Mouse (Mus musculus) megakaryocyte, embryonic 14.5 days (primary cell): Measurements from ENCODE around the gene Naa38. TPM values are rescaled to one million over a fixed set of nuclear protein-coding genes. Genes with fewer than 3 reads are reported as not detected.

Experiments used
- H3K27me3 ChIP-seq: replicated peaks from 2 replicates; pipeline ENCODE3; 2012; ENCODE audit warnings: inconsistent platforms
- H3K36me3 ChIP-seq: replicated peaks from 2 replicates; pipeline ENCODE3; 2012; ENCODE audit warnings: low read length, inconsistent platforms, mixed read lengths
- H3K4me1 ChIP-seq: 2 replicates; pipeline ENCODE4 v1.6.1; 2012; ENCODE audit warnings: inconsistent platforms
- H3K4me3 ChIP-seq: replicated peaks from 2 replicates; pipeline ENCODE3; 2012; ENCODE audit warnings: moderate library complexity, mild to moderate bottlenecking, inconsistent platforms
- H3K9me3 ChIP-seq: 2 replicates; pipeline ENCODE4 v1.6.1; 2012; ENCODE audit warnings: inconsistent platforms
- FLI1 ChIP-seq: IDR thresholded peaks from 2 replicates; pipeline ENCODE4 v1.6.1; 2012; ENCODE audit warnings: low read length, inconsistent platforms, mixed read lengths
- GATA1 ChIP-seq: IDR thresholded peaks from 3 replicates; pipeline ENCODE4 v1.6.1; 2012; ENCODE audit warnings: mixed read lengths, low read length, inconsistent platforms, borderline replicate concordance
- polyA plus RNA-seq: library from polyadenylated mRNA; stranded (reverse); fragments of >175 nt; gene quantifications from 2 replicates; pipeline ENCODE4 v1.2.3, GENCODE M21; 2012; ENCODE audit warnings: low replicate concordance; ENCODE audit not compliant: insufficient read depth

Gene Naa38
- polyA plus RNA-seq, 1 experiment, result 159 TPM

DNA sequence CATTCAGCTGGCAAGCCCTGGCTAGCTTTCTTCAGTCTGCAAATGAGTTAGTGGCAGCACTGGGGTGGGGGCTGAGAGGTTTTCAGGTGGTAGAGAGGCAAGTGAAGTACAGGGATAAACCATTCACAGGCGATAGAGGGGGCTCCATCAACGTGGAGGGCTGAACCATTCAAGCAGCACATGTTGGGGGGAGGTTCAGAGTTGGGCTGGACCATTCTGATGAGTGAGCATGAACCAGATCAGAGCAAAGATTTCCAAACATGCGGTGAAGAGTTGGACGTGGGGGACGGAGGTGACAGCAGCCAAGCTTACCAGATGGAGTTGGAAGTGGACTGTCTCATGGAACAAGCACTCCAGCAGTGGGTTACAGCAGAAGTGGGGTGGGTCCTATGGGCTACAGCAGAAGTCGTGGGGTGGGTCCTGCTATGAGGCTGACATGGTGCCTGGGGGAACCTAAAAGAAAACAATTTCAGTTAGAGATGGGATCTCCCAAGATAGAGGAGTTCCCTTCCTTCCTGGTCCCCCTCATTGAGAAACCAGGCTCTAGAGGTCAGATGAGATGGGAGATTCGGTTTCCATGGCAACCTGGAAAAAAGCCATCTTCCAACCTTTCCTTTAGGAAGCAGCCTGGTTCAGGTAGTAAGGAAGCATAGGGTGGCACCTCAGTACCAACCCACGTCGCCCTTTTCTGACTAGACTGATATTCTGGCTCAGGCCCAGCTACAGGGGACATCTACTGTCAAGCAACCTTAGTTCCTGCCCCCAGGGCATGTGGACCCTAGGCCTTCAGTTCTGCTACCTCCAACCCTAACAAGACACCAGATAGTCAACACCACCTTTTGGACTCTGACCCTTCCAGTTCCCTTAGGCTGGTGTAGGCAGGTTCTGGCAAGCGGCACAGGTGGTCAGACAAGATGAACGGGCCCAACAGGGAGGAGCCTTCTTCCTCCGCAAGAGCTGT is 18.2 kb downstream of the Naa38 start, which contains the start of gene Kdm6b:
Kdm6b (minus strand) TSS at position 455 of the 961 bp plus-strand sequence.
- Histone ChIP-seq H3K9me3 (no peaks in the 10 kb centered on the region), H3K27me3 (no peaks in the 10 kb centered on the region), H3K4me3 (peak within 1 kb of the TSS; percentile 95), H3K36me3 (peaks cover 24% of the 10 kb centered on the region), H3K4me1 (peaks cover 75% of the 10 kb centered on the region)
- no peak for TF ChIP-seq GATA1
- no peak for TF ChIP-seq FLI1

DNA sequence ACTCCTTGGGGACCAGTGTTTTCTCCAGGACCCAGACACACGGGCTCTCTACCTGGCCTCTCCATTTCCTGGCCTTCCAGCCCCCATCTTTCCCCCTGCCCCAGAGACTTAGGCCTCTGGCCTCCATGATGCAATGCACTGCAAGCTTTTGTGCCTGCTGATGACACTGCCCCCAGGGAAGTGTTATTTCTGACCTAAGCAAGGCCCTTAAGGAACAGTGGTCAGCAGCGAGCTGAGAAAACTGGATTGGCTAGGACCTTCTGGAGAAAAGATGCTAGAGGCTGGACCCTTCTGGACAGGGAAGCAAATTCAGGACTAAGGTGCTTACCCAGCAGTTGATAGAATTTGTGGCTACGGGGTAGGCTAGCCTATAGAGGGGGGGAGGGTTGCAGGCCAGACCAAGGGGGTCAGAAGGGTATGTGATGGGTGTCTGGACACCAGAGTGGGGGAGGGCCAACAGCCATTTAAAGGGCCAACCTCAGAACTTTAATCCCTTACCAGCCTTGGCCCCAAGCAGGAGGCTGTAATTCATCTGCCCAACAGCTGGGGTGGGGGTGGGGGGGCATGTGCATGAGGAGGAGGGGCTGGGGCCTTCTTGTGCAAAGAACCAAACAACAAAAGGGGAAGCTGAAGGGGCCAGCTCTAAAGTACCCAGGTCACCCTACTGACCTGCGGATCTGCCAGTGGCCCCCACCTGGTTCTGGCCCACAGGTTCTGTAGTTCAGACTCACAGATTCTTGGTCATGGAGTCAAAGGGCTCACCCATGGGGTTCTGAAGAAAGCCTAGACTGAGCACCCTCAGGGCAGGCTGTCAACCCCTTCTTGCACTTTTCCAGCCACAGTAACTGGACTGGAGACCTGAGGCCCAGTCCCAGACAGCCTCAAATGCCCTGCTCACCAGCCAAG is 19.4 kb downstream of the Naa38 start:
- H3K4me1 ChIP-seq, result peaks cover 75% of the 10 kb centered on the region
- no peaks in the 10 kb centered on the region for H3K27me3 ChIP-seq
- H3K9me3 ChIP-seq, result no peaks in the 10 kb centered on the region
- H3K4me3 ChIP-seq, result peak overlapping the region; percentile 95
- TF ChIP-seq FLI1, result no peak
- H3K36me3 ChIP-seq, result peaks cover 24% of the 10 kb centered on the region

DNA sequence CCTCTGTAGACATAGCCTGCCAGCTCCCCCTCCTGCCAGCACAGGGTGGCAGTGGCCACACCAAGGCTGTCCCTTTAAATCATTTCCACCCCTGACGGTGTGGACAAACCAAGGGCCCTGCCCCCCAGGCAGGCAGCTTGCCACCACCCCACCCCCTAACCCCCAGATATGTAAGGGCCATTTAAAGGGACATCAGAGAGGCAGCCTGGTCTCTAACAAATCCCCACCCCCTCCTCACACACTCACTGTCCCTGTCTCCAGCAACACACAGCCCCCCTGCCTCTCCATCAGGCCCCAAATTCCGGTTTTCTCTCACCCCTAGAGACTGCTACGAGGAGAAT is 20.0 kb downstream of the Naa38 start:
- H3K36me3 ChIP-seq, result peaks cover 24% of the 10 kb centered on the region
- TF ChIP-seq FLI1, result no peak
- TF ChIP-seq GATA1, result no peak
- no peaks in the 10 kb centered on the region for H3K9me3 ChIP-seq
- H3K4me3 ChIP-seq, result peak overlapping the region; percentile 95
- peaks cover 80% of the 10 kb centered on the region for H3K4me1 ChIP-seq
- H3K27me3 ChIP-seq, result peaks cover under 1% of the 10 kb centered on the region

DNA sequence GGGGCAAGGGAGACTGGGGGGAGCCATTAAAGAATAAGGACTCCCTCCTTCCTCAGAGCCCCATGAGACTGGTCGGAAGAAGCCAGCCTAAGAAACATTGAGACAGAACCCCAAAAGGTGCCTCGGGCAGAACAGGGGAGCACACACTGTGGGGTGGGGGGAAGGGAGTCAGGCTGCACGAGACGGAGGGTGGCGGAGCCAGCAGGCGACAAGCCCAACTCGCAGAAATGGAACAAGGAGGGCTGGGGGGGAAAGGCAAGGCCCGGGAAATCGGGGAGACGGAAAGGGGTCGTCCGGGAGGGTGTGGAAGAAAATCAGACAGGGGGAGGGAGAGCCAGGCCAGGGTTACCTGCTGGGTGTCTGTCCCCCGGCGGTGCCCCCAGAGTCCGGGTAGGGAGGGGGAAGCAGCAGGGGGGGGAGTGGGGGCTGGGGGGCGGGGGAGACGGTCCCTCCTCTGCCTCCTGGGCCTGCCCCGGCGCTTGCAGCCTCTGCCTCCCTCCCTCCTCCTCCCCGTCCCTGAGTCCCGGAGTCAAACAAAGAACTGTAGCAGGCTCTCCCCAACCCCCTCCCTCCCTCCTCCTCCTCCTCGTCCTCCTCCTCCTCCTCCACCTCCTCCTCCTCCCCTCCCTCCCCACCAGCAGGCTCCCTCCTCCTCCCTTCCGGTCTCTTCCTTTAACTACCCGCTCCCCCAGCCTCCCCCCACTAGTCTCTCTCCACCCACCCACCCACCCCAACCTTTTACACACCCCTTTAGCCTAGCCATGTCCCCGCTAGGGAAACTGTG is 20.6 kb downstream of the Naa38 start:
- TF ChIP-seq GATA1 (no peak), FLI1 (no peak)
- H3K27me3 ChIP-seq, result peaks cover 6% of the 10 kb centered on the region
- H3K9me3 ChIP-seq, result no peaks in the 10 kb centered on the region
- peaks cover 85% of the 10 kb centered on the region for H3K4me1 ChIP-seq
- H3K36me3 ChIP-seq, result peaks cover 24% of the 10 kb centered on the region
- H3K4me3 ChIP-seq, result peak overlapping the region; percentile 95

DNA sequence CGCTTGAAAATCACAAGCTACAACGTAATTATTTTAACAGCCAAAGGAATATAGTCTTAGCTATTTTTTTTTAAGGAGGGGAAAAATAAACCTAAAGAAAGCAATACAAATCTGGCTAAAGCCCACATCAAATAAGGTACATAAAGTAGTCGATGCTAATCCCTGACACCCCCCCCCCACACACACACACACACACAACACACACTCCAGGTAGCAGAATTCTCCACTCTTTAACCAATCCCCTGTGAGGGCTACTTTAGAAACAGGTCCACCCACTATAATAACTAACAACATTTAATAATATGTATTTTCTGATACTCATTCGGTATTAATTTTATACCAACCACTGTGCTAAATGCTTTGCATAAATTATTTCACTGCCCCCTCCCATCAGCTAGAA is 21.2 kb downstream of the Naa38 start:
- TF ChIP-seq GATA1, result no peak
- TF ChIP-seq FLI1, result no peak
- Histone ChIP-seq H3K4me3 (peak overlapping the region; percentile 95), H3K9me3 (no peaks in the 10 kb centered on the region), H3K27me3 (peaks cover 13% of the 10 kb centered on the region), H3K4me1 (peaks cover 92% of the 10 kb centered on the region), H3K36me3 (peaks cover 24% of the 10 kb centered on the region)

DNA sequence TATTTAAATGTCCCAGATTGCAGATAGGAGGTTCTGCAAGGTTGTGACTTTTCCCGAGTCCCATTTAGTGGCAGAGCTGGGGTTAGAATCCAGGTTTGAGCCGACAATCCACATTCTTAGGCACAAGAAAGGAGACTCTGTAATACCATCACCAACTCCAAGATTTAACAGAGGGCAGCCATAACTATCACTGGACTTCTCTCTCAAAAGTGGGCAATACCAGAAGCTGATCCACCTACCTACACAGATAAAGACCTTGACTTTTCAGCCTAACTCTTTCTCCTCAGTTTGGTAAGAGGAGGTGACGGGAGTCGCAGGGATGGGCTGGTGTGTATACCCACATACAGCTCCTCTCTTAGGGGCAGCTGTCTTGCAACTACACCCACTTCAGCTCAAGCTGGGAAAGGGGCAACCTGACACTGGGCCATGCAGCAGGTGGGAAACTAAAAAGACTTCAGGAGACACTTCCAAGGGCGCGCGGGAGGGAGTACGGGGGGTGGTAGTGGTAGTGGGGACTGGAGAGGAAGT is 21.7 kb downstream of the Naa38 start:
- TF ChIP-seq GATA1, result no peak
- TF ChIP-seq FLI1, result no peak
- H3K36me3 ChIP-seq, result peaks cover 24% of the 10 kb centered on the region
- peak overlapping the region; percentile 95 for H3K4me3 ChIP-seq
- H3K27me3 ChIP-seq, result peaks cover 15% of the 10 kb centered on the region
- peaks cover 89% of the 10 kb centered on the region for H3K4me1 ChIP-seq
- H3K9me3 ChIP-seq, result no peaks in the 10 kb centered on the region

DNA sequence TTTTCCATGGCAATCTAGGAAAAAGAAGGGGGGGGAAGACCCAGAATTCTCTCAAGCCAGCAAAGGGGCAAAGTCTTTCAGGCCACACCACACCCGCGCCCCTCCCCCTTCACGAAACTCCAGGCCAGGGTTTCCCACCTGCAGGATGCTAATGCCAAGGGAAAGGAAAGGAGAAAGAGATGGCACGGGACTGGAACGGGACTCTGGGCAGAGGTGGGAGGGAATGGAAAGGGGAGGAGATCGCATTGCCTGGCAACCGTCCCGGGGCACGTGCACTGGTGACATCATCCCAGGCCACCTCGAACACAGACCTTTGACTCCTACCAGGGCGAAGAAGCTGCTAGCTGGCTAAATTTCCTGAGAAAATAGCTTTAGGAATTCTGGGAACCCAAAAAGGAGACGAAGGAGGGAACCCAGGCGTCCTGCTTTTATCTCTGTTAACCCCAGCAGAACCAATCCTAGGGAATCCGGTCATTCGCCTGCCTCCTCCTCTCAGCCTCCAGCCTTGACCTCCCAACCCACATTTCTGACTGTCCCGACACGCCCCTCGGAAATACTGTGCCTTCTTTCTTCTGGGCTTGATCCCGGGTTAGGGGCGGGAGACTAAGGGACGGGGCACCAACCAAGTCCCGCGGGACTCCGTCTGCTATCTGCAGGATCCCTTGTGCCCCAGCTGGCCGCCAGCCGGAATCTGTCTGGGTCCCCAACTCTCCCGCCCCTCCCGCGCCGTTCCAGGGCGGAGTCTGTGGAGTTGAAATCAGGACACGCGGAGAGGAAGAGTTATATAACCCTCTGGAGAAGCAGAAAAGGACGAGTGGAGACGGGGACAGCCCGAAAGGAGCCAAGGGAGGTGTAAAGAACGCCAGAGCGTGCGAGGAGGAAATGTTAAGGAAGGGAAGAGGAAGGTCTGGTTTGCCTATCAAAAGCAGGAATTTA is 22.4 kb downstream of the Naa38 start:
- H3K9me3 ChIP-seq, result no peaks in the 10 kb centered on the region
- peaks cover 22% of the 10 kb centered on the region for H3K27me3 ChIP-seq
- H3K4me3 ChIP-seq, result peak overlapping the region; percentile 95
- peaks cover 18% of the 10 kb centered on the region for H3K36me3 ChIP-seq
- peaks cover 82% of the 10 kb centered on the region for H3K4me1 ChIP-seq
- TF ChIP-seq GATA1, result no peak
- TF ChIP-seq FLI1, result no peak

DNA sequence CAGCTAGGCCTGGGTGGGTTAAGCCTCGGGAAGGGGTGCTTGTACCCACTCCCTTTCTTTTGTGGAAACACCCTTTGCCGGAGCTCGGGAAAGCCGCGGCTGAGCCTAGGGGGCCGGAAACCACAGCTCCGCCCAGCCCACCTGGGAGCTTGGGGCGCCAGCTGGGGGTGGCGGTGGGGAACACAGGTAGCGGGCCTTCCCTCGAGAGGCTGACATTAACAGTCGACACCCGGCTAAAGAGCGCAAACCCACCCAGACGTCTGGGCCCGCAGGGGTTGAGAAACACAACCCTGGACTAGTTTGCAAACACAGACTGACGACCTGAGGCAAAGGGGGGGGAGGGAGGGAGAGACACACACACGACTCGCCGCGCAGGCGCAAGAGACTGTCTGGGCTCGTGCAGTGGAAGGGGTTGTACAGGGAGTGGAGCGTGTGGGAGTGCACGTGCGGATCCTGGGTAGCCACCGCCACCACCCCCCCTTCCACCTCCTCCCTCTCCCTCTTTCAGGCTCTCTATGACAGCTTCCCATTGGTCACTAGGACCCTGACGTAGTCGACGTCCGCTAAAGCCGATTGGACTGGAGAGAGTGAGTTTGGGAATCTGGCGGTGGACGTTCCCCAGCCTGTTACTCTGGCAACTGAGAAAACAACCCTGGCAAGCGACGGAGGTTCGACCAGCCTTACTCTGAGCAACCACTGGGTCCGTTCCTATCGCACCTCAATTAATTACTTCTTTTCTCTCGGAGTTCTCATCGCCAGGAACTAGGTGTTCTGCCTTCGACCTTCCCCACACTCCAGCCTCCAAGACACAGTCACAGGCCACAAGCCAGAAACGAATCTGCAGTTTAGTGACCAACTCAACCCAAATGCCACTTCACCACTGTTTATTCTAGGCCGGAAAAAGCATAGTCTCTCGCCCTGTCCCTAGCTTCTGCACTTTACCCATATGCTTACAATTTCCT is 23.5 kb downstream of the Naa38 start:
- TF ChIP-seq GATA1 (no peak), FLI1 (no peak)
- H3K9me3 ChIP-seq, result no peaks in the 10 kb centered on the region
- peak overlapping the region; percentile 95 for H3K4me3 ChIP-seq
- H3K36me3 ChIP-seq, result peaks cover 7% of the 10 kb centered on the region
- H3K4me1 ChIP-seq, result peaks cover 81% of the 10 kb centered on the region
- peaks cover 27% of the 10 kb centered on the region for H3K27me3 ChIP-seq
